Mouse (Mus musculus): ENCODE results near the gene Rab10.

Gene Rab10

DNA sequence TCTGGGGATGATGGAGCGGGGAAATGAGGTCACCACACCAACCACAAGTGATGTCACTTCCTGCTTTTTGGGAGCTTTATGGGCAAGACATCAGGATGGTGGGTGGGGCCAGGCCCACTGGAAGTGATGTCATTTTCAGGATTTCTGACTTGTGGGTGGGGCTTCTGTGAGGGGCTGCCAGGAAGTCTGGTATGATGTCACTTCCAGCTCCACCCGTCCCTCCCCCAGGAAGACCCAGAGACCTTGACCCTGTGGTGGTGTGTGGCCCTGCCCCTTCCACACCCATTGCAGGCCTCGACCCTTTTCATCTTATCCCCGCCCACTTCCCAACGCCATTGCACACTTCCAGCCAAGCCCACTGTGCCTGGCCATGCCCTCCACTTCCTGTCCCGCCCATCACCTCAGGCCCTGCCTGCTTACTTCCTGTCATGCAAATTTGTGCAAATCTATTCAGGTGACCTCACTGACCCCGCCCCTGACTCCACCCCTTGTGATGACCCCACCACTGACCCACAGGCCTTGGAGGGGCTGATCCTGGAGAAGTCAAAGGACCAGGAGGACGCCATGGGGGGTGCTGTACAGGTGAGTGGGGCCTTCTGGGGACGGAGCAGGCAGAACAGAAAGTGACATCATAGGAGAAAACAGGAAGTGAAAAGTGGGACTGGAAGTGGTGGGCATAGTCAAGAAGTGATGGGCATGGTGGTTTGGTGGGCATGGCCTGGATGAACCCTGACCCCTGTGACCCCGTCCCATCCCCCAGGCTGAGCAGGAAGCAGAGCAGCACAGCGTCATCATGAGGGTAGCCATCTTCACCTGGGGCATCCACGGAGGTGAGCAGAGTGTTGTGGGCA is 72.7 kb downstream of the Rab10 start:
- peak; percentile 21 for DNase-seq (ENCODE audit: low spot score)

DNA sequence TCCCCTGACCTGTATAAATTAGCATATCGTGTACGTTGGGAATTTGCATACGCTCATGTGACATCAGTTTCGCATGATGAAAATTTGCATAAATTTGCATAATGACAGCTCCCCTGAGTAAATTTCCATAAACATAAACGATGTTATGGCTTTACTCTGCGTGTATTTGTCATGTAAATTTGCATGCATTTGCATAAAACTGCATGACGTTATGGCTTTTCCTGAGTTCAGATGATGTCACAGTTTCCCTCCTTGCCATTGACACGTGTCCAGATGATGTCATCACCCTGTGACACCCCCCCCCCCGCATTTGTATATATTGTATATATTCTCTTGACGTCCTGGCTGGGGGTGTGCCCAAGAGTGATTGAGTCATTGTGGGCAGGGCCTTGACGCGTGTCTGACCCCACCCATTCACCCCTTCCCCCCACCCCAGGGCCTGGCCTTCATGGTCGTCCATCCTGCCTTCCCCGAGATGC is 73.6 kb downstream of the Rab10 start:
- peak; percentile 33 for DNase-seq (ENCODE audit: low spot score)

DNA sequence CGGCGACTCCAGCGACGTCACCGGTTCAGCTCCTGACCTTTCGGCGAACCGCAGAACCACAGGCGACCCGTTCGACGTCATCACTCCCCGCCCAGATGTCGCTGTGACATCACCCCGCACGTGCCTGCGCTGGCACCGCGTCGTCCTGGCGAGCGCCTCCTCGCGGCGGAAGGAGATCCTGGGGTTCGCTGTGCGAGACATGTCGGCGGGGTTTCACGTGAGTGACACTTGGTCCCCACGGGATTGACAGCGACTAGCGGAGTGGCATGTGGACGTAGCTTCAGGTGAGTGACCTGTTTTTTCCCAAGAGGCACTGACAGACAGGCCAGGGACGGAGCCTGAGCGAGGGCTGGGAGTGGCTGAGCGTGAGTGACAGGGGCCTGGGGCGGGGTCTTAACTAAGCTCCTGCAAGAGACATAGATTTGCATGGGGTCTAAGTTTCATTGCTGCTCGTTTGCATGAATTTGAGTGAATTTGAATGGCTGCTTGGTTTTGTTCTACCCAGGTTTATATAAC is 74.1 kb downstream of the Rab10 start:
- DNase-seq (ENCODE audit: low spot score), result peak; percentile 93

DNA sequence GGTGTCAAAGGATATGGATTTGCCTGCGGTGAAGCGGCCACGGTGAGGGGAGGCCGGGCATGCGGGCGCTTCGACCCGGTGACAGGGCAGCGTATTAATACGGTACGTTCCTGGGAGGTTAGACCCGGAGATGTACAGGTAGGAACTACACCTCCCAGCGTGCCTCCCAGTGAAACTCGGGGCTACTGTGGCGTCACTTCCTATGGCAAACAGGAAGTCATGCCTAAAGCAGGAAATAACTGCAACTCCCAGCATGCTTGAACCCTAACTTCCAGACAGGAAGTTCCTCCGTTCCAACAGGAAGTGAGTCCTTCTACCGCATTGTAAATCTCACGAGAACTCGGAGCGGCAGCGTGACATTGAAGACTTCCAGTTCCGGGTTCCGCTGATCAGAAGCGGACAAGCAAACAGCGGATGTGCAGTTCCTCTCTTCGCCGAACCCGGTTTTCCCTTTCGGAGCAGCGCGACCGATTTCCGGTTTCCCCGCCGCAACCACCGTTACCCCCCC is 74.6 kb downstream of the Rab10 start:
- peak; percentile 94 for DNase-seq (ENCODE audit: low spot score)

DNA sequence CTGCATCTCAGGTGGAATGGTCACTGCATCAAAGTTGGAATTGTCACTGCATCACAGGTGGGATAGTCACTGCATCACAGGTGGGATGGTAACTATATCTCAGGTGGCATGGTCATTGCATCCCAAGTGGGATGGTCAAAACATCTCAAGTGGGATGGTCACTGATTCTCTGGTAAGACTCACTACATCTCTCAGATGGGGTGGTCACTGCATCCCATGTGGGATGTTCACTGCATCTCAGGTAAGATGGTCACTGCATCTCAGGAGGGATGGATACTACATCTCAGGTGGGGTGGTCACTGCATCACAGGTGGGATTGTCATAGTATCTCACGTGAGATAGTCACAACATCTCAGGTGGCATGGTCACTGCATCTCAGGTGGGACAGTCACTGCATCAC is 75.7 kb downstream of the Rab10 start:
- DNase-seq (ENCODE audit: low spot score), result no peak

DNA sequence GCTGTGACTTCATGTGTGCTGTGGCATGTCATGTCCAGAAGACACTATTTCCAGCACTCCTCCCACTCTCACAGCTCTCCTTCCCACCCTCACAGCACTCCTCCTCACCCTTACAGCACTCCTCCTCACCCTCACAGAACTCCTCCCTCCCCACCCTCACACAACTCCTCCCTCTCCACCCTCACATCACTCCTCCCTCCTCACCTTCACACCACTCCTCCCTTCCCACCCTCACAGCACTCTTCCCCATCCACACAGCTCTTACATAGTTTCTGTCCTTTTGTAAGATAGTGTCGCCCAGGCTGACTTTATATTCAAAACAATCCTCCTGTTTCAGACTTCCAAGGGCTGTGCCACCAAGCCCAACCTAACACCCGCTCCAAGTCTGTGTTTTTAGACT is 86.4 kb downstream of the Rab10 start:
- no peak for DNase-seq (ENCODE audit: low spot score)

DNA sequence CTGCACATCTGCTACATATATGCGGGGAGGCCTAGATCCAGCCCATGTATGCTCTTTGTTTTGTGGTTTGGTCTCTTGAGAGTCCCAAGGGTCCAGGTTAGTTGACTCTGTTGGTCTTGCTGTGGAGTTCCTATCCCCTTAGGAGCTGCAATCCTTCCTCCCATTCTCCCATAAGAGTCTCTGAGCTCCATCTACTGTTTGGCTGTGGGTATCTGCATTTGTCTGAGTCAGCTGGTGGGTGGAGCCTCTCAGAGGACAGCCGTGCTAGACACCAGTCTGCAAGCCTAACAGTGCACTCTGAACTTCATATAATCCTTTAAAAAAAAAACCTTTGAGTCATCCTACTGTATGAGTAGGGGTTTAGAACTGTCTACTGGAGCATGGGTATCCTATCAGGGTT is 99.6 kb downstream of the Rab10 start:
- no peak for DNase-seq (ENCODE audit: low spot score)

DNA sequence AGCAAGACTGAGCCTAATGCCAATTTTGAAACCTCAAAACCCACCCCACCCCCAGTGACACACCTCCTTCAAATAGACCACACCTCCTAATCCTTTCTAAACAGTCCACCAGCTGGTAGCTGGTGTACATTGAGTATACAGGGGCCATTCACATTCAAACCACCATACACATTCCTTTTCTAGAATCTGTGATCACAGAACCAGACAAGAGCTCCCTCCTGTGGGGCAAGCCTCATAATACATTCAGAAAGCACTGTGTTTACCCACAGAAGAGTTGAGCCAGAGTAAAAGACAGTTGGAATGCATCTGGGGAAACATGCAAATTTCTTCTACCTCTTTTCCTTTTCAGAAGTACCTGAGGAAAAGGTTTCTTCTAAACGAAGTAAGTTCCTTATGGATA is 100.6 kb downstream of the Rab10 start:
- DNase-seq (ENCODE audit: low spot score), result no peak
